Mouse (Mus musculus) intestine, postnatal 0 days (tissue): ENCODE measurements around the gene Mamdc4. TPM values are rescaled to one million over a fixed set of nuclear protein-coding genes. Genes with fewer than 3 reads are reported as not detected.

Experiments
- ATAC-seq: fragments of 200-750 bp; cut with Nextera tagmentation; 2 replicates; pipeline ENCODE4 v1.8.0; 2017; ENCODE audit warnings: mild to moderate bottlenecking, moderate TSS enrichment, moderate library complexity
- H3K27ac ChIP-seq: fragments of 300-500 bp; sonication (generic); 2 replicates; pipeline ENCODE4 v1.5.1; 2014; ENCODE audit warnings: mild to moderate bottlenecking, low read depth, low read length, moderate library complexity
- H3K27me3 ChIP-seq: fragments of 300-500 bp; sonication (generic); replicated peaks from 2 replicates; pipeline ENCODE4 v1.6.1; 2014; ENCODE audit warnings: low read length, mixed read lengths; ENCODE audit not compliant: control insufficient read depth, insufficient read depth
- H3K36me3 ChIP-seq: fragments of 300-500 bp; sonication (generic); 2 replicates; pipeline ENCODE4 v1.6.1; 2014; ENCODE audit warnings: mild to moderate bottlenecking, moderate library complexity; ENCODE audit not compliant: control insufficient read depth, insufficient read depth
- H3K4me1 ChIP-seq: fragments of 300-500 bp; sonication (generic); replicated peaks from 2 replicates; pipeline ENCODE4 v1.6.1; 2014; ENCODE audit warnings: antibody characterized with exemption, low read length, mixed read lengths; ENCODE audit not compliant: control insufficient read depth, insufficient read depth
- H3K4me2 ChIP-seq: fragments of 300-500 bp; sonication (generic); replicated peaks from 2 replicates; pipeline ENCODE4 v1.6.1; 2014; ENCODE audit warnings: low read depth, mild to moderate bottlenecking, moderate library complexity
- H3K4me3 ChIP-seq: fragments of 300-500 bp; sonication (generic); 2 replicates; pipeline ENCODE4 v1.5.1; 2014; ENCODE audit warnings: low read depth, low read length
- H3K9ac ChIP-seq: fragments of 300-500 bp; sonication (generic); 2 replicates; pipeline ENCODE4 v1.6.1; 2014; ENCODE audit warnings: mild to moderate bottlenecking, low read depth, low read length
- H3K9me3 ChIP-seq: fragments of 300-500 bp; sonication (generic); 2 replicates; pipeline ENCODE4 v1.6.1; 2016; ENCODE audit warnings: mixed run types; ENCODE audit not compliant: control insufficient read depth
- CTCF ChIP-seq: sonication (generic); IDR thresholded peaks from 2 replicates; pipeline ENCODE4 v1.5.1; 2016; ENCODE audit warnings: low read depth, mild to moderate bottlenecking, control low read depth, antibody characterized with exemption, moderate library complexity
- WGBS: fragments of 180-500 bp; shearing (Covaris S2); extraction: QIAGEN DNeasy Blood & Tissue Kit; methylation state at CpG from one replicate; pipeline ENCODE4 v1.1.7; 2014; 5-methylcytosine and 5-hydroxymethylcytosine counted together
- polyA plus RNA-seq: library from polyadenylated mRNA; unstranded; fragments of >200 nt; fragmentation: Nextera tagmentation; extraction: Ambion mirVana; gene quantifications from 2 replicates; pipeline ENCODE4 v1.2.1, GENCODE M21; 2015

Mamdc4 gene
- polyA plus RNA-seq, 1 experiment from 2014 or later: 588 TPM

- Histone ChIP-seq H3K9ac (no peak overlapping the region), H3K4me3 (peak overlapping the region; percentile 20), H3K4me2 (peak overlapping the region; percentile 54), H3K27ac (no peak overlapping the region), H3K9me3 (no peaks in the 10 kb centered on the region), H3K36me3 (no peaks in the 10 kb centered on the region; the same call in 1 of the 2 replicates), H3K27me3 (peaks cover 14% of the 10 kb centered on the region; the same call in 1 of the 2 replicates), H3K4me1 (no peaks in the 10 kb centered on the region)
- WGBS: 19% methylated on average over 19 of the region's 22 CpGs
- TF ChIP-seq CTCF: no peak
- ATAC-seq: no peak
These were observed 41.8 kb upstream of the Mamdc4 start for GRCm38 (mm10) chr2:25616398-25616797.

GRCm38 (mm10) chr2:25608671-25609070, 34.0 kb upstream of the Mamdc4 start:
- Histone ChIP-seq H3K9me3 (no peaks in the 10 kb centered on the region), H3K4me3 (peak overlapping the region; percentile 96; the same call in 1 of the 2 replicates), H3K36me3 (no peaks in the 10 kb centered on the region), H3K4me2 (peak overlapping the region; percentile 90), H3K9ac (no peak overlapping the region), H3K27ac (no peak overlapping the region), H3K27me3 (no peaks in the 10 kb centered on the region), H3K4me1 (peaks cover 10% of the 10 kb centered on the region; the same call in 1 of the 2 replicates)
- no peak; the same call in 1 of the 2 replicates for ATAC-seq
- 44% methylated on average over 10 of the region's 10 CpGs for WGBS
- TF ChIP-seq CTCF: no peak

GRCm38 (mm10) chr2:25607761-25608622, 33.3 kb upstream of the Mamdc4 start, which contains the start of gene Rabl6:
Gene Rabl6 (minus strand): TSS chr2:25608521.
- H3K4me1 ChIP-seq: peaks cover 10% of the 10 kb centered on the region; the same call in 1 of the 2 replicates
- peak within 1 kb of the TSS; percentile 96 for H3K4me3 ChIP-seq
- ATAC-seq: peak; percentile 88
- H3K27me3 ChIP-seq: no peaks in the 10 kb centered on the region
- H3K27ac ChIP-seq: peak within 1 kb of the TSS; percentile 87
- no peak for TF ChIP-seq CTCF
- no peaks in the 10 kb centered on the region for H3K9me3 ChIP-seq
- peak within 1 kb of the TSS; percentile 90 for H3K4me2 ChIP-seq
- peak within 1 kb of the TSS; percentile 96 for H3K9ac ChIP-seq
- peaks cover 1% of the 10 kb centered on the region; the same call in 1 of the 2 replicates for H3K36me3 ChIP-seq
- under 1% methylated on average over 70 of the region's 80 CpGs for WGBS

DNA sequence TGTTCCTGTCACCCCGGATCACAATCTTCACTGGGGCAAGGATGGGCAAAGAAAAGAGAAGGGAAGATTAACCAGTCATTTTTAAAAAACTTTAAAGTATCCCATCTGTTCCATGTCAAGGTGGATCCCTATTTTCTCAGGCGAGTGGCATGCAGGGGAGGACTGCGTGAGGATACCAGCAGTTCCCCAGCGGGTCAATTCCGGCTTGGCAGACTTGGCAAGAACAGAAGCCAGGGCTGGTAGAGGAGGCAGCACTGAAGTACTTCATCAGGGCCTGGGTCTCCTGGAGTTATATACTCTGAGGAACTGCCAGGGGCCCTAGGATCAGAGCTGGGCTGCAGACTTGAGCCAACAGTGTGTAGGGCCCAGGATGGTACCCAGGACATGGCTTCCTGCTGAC, 27.9 kb upstream of the Mamdc4 start:
- no peak overlapping the region for H3K4me3 ChIP-seq
- H3K4me2 ChIP-seq: no peak overlapping the region
- peaks cover 54% of the 10 kb centered on the region for H3K36me3 ChIP-seq
- no peaks in the 10 kb centered on the region for H3K9me3 ChIP-seq
- H3K9ac ChIP-seq: no peak overlapping the region
- no peak overlapping the region for H3K27ac ChIP-seq
- TF ChIP-seq CTCF: no peak
- H3K4me1 ChIP-seq: 0 out of 2 replicates have a peak, but pooled peaks cover 5% of the 10 kb centered on the region
- no peak for ATAC-seq
- WGBS: 92% methylated on average over 5 of the region's 5 CpGs
- H3K27me3 ChIP-seq: no peaks in the 10 kb centered on the region

- peaks cover 77% of the 10 kb centered on the region for H3K36me3 ChIP-seq
- 90% methylated on average over 2 of the region's 2 CpGs for WGBS
- no peak for TF ChIP-seq CTCF
These were observed 25.4 kb upstream of the Mamdc4 start for GRCm38 (mm10) chr2:25600037-25600436.

DNA sequence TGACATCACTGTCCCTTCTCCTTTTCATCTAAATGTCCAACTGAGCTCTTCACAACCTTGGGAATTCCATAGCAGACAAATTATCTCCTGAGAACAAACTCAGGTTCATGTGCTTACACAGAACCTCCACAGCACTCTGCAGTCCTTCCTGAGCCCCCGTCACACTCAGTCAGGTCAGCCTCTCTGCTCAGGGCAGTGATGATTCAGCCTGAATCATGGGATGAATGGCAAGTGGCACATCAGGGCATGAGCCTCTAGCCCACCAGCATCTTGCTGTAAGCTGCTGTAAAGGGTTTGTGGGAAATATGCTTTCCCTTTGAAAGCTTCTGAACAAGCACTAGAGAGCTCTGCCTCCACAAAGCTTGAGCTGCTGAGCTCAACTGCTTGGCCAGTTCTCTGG, 24.1 kb upstream of the Mamdc4 start:
- no peak for ATAC-seq
- 97% methylated on average over 1 of the region's 1 CpGs for WGBS
- peaks cover 84% of the 10 kb centered on the region for H3K36me3 ChIP-seq
- no peaks in the 10 kb centered on the region for H3K4me1 ChIP-seq
- no peaks in the 10 kb centered on the region for H3K9me3 ChIP-seq
- no peak overlapping the region for H3K27ac ChIP-seq
- H3K4me2 ChIP-seq: no peak overlapping the region
- H3K9ac ChIP-seq: no peak overlapping the region
- H3K27me3 ChIP-seq: no peaks in the 10 kb centered on the region
- no peak overlapping the region for H3K4me3 ChIP-seq
- no peak for TF ChIP-seq CTCF

More at GRCm38 (mm10) chr2:25600037-25600436, 25.4 kb upstream of the Mamdc4 start:
- Histone ChIP-seq H3K4me2 (no peak overlapping the region), H3K4me1 (no peaks in the 10 kb centered on the region), H3K9ac (no peak overlapping the region), H3K27me3 (no peaks in the 10 kb centered on the region), H3K27ac (no peak overlapping the region), H3K4me3 (no peak overlapping the region), H3K9me3 (no peaks in the 10 kb centered on the region)
- 0 out of 2 replicates have a peak, but pooled peaks have one; percentile 22 for ATAC-seq
